Mouse (Mus musculus): ENCODE data around the gene Paqr6. TPM values are rescaled to one million over a fixed set of nuclear protein-coding genes. Genes with fewer than 3 reads are reported as not detected.

Paqr6 gene
- polyA plus RNA-seq, 1 experiment from 2014 or later, result 14.5 TPM

Other genes with a start within 250 kb of the Paqr6 start
- gene Mef2d, start 222.2 kb upstream of the Paqr6 start, polyA plus RNA-seq (2015; fragmentation: Nextera tagmentation; extraction: Ambion mirVana), result 18.5 and 21.5 TPM in 2 replicates
- 6.5 and 6.6 TPM in 2 replicates for gene Rhbg, start 109.9 kb upstream of the Paqr6 start, polyA plus RNA-seq (2015; fragmentation: Nextera tagmentation; extraction: Ambion mirVana)
- 2.5 and 2.9 TPM in 2 replicates for gene Gm38392, start 77.4 kb upstream of the Paqr6 start, polyA plus RNA-seq (2015; fragmentation: Nextera tagmentation; extraction: Ambion mirVana)
- gene Tsacc, start 67.6 kb upstream of the Paqr6 start, polyA plus RNA-seq (2015; fragmentation: Nextera tagmentation; extraction: Ambion mirVana), result 12.9 and 15.6 TPM in 2 replicates
- 587 and 599 TPM in 2 replicates for gene Cct3, start 67.5 kb upstream of the Paqr6 start, polyA plus RNA-seq (2015; fragmentation: Nextera tagmentation; extraction: Ambion mirVana)
- 226 and 234 TPM in 2 replicates for gene Glmp, start 39.6 kb upstream of the Paqr6 start, polyA plus RNA-seq (2015; fragmentation: Nextera tagmentation; extraction: Ambion mirVana)
- 5.2 and 6.6 TPM in 2 replicates for gene Tmem79, start 28.4 kb upstream of the Paqr6 start, polyA plus RNA-seq (2015; fragmentation: Nextera tagmentation; extraction: Ambion mirVana)
- gene Smg5, start 28.3 kb upstream of the Paqr6 start, polyA plus RNA-seq (2015; fragmentation: Nextera tagmentation; extraction: Ambion mirVana), result 56.3 and 63.1 TPM in 2 replicates
- 0.39 and 0.48 TPM in 2 replicates for gene Bglap3, start 8.2 kb downstream of the Paqr6 start, polyA plus RNA-seq (2015; fragmentation: Nextera tagmentation; extraction: Ambion mirVana)
- 3.4 TPM in 1 of 2 replicates, not detected in the other for gene Bglap2, start 14.1 kb downstream of the Paqr6 start, polyA plus RNA-seq (2015; fragmentation: Nextera tagmentation; extraction: Ambion mirVana)
- 5.6 TPM in 1 of 2 replicates, not detected in the other for gene Bglap, start 19.9 kb downstream of the Paqr6 start, polyA plus RNA-seq (2015; fragmentation: Nextera tagmentation; extraction: Ambion mirVana)
- 152 TPM in 2 replicates for gene Pmf1, start 45.7 kb downstream of the Paqr6 start, polyA plus RNA-seq (2015; fragmentation: Nextera tagmentation; extraction: Ambion mirVana)
- gene Slc25a44, start 60.6 kb downstream of the Paqr6 start, polyA plus RNA-seq (2015; fragmentation: Nextera tagmentation; extraction: Ambion mirVana), result 17.5 and 17.6 TPM in 2 replicates
- 14.0 and 14.7 TPM in 2 replicates for gene Sema4a, start 96.6 kb downstream of the Paqr6 start, polyA plus RNA-seq (2015; fragmentation: Nextera tagmentation; extraction: Ambion mirVana)
- gene Lmna, start 145.4 kb downstream of the Paqr6 start, polyA plus RNA-seq (2015; fragmentation: Nextera tagmentation; extraction: Ambion mirVana), result 89.2 and 92.0 TPM in 2 replicates
- 20.9 and 22.0 TPM in 2 replicates for gene Mex3a, start 167.8 kb downstream of the Paqr6 start, polyA plus RNA-seq (2015; fragmentation: Nextera tagmentation; extraction: Ambion mirVana)
- 15.1 and 17.4 TPM in 2 replicates for gene Rab25, start 183.7 kb downstream of the Paqr6 start, polyA plus RNA-seq (2015; fragmentation: Nextera tagmentation; extraction: Ambion mirVana)
- gene Lamtor2, start 188.5 kb downstream of the Paqr6 start, polyA plus RNA-seq (2015; fragmentation: Nextera tagmentation; extraction: Ambion mirVana), result 167 and 173 TPM in 2 replicates
- gene Ubqln4, start 189.2 kb downstream of the Paqr6 start, polyA plus RNA-seq (2015; fragmentation: Nextera tagmentation; extraction: Ambion mirVana), result 54.0 and 57.9 TPM in 2 replicates
- 300 and 318 TPM in 2 replicates for gene Ssr2, start 211.3 kb downstream of the Paqr6 start, polyA plus RNA-seq (2015; fragmentation: Nextera tagmentation; extraction: Ambion mirVana)
- gene Arhgef2, start 241.4 kb downstream of the Paqr6 start, polyA plus RNA-seq (2015; fragmentation: Nextera tagmentation; extraction: Ambion mirVana), result 99.8 and 104 TPM in 2 replicates

All from kidney, embryonic 15.5 days (tissue).